In genomic region chr14:26578791-26579191, GRCm38 (mm10) we compare ENCODE assay signal across 8 mouse cellular contexts. TPM values are rescaled to one million over a fixed set of nuclear protein-coding genes. Genes with fewer than 3 reads are reported as not detected.
A peak's percentile ranks its signal among the peaks of the same experiment; 100 is the strongest.
DNase-seq lines count a peak whose midpoint lies in the region; ATAC-seq and TF ChIP-seq lines count a peak whose summit lies in the region.

No protein-coding gene starts in this region.

- H3K4me2 ChIP-seq in heart, embryonic 13.5 days, result peak overlapping the region; percentile 88
- peak overlapping the region; percentile 85; the same call in 1 of the 2 replicates for H3K4me2 ChIP-seq in hindbrain, postnatal 0 days (ENCODE audit: low read depth, low read length)

- H3K9me3 ChIP-seq in heart, embryonic 13.5 days, result no peaks in the 10 kb centered on the region
- no peaks in the 10 kb centered on the region for H3K9me3 ChIP-seq in embryonic facial prominence, embryonic 10.5 days
- no peaks in the 10 kb centered on the region for H3K9me3 ChIP-seq in hindbrain, postnatal 0 days (ENCODE audit: low read length)
- H3K9me3 ChIP-seq in megakaryocyte, embryonic 14.5 days, result no peaks in the 10 kb centered on the region; the same call in 1 of the 2 replicates

- no peak overlapping the region; the same call in 1 of the 2 replicates for H3K27ac ChIP-seq in heart, embryonic 13.5 days (replicated peaks)
- H3K27ac ChIP-seq in embryonic facial prominence, embryonic 10.5 days (replicated peaks), result no peak overlapping the region
- no peak overlapping the region for H3K27ac ChIP-seq in hindbrain, postnatal 0 days

- ATAC-seq in heart, embryonic 13.5 days (ENCODE audit: extremely low read depth, insufficient number of reproducible peaks, low FRiP score, low TSS enrichment), result no peak
- peak; percentile 48; the same call in 1 of the 2 replicates for ATAC-seq in hindbrain, postnatal 0 days

- peak overlapping the region; percentile 86 for H3K4me3 ChIP-seq in heart, embryonic 13.5 days
- H3K4me3 ChIP-seq in embryonic facial prominence, embryonic 10.5 days, result peak overlapping the region; percentile 95
- peak overlapping the region; percentile 91 for H3K4me3 ChIP-seq in hindbrain, postnatal 0 days (ENCODE audit: low read length)
- H3K4me3 ChIP-seq in megakaryocyte, embryonic 14.5 days (replicated peaks), result peak overlapping the region; percentile 98

- peaks cover 23% of the 10 kb centered on the region for H3K4me1 ChIP-seq in heart, embryonic 13.5 days
- H3K4me1 ChIP-seq in embryonic facial prominence, embryonic 10.5 days, result peaks cover 13% of the 10 kb centered on the region
- H3K4me1 ChIP-seq in hindbrain, postnatal 0 days (ENCODE audit: insufficient read depth, low read length), result no peaks in the 10 kb centered on the region
- H3K4me1 ChIP-seq in megakaryocyte, embryonic 14.5 days, result peaks cover 31% of the 10 kb centered on the region

- 43% methylated on average over 6 of the region's 6 CpGs for WGBS in heart, embryonic 13.5 days
- WGBS in embryonic facial prominence, embryonic 10.5 days, result 79% methylated on average over 6 of the region's 6 CpGs
- WGBS in hindbrain, postnatal 0 days, result 73% methylated on average over 6 of the region's 6 CpGs

- no peak overlapping the region; the same call in 1 of the 2 replicates for H3K9ac ChIP-seq in heart, embryonic 13.5 days
- no peak overlapping the region for H3K9ac ChIP-seq in hindbrain, postnatal 0 days (replicated peaks; ENCODE audit: low read length)

- peaks cover 9% of the 10 kb centered on the region for H3K36me3 ChIP-seq in heart, embryonic 13.5 days
- H3K36me3 ChIP-seq in embryonic facial prominence, embryonic 10.5 days (replicated peaks), result peaks cover 12% of the 10 kb centered on the region
- H3K36me3 ChIP-seq in hindbrain, postnatal 0 days (ENCODE audit: insufficient read depth, low read length), result no peaks in the 10 kb centered on the region
- peaks cover 17% of the 10 kb centered on the region for H3K36me3 ChIP-seq in megakaryocyte, embryonic 14.5 days (replicated peaks; ENCODE audit: low read length)

- H3K27me3 ChIP-seq in heart, embryonic 13.5 days (replicated peaks), result no peaks in the 10 kb centered on the region
- H3K27me3 ChIP-seq in embryonic facial prominence, embryonic 10.5 days (replicated peaks; ENCODE audit: low read depth, poor library complexity, severe bottlenecking), result no peaks in the 10 kb centered on the region
- H3K27me3 ChIP-seq in hindbrain, postnatal 0 days (ENCODE audit: insufficient read depth, low read length), result no peaks in the 10 kb centered on the region
- H3K27me3 ChIP-seq in megakaryocyte, embryonic 14.5 days (replicated peaks), result no peaks in the 10 kb centered on the region

- DNase-seq in heart, adult 11 months, result no peak
- DNase-seq in embryonic facial prominence, embryonic 10.5 days (ENCODE audit: low spot score), result no peak
- no peak for DNase-seq in hindbrain, postnatal 0 days (ENCODE audit: low spot score)
- DNase-seq in thymus, adult 18-20 months, result no peak
- no peak for DNase-seq in spleen, adult 12 weeks (ENCODE audit: low spot score)
- no peak for DNase-seq in left cerebral cortex, adult 11 months (ENCODE audit: low spot score)

- no peak for TF ChIP-seq CTCF in hindbrain, postnatal 0 days (IDR thresholded peaks at IDR 0.05; ENCODE audit: low read depth)

RNA-seq across cellular contexts. Expression of gene Dennd6a, which starts 5.1 kb away (rescaled TPM):
- 18.4 and 24.1 TPM in 2 replicates for polyA plus RNA-seq in heart, embryonic 13.5 days (2015; fragmentation: Nextera tagmentation; extraction: Ambion mirVana)
- polyA plus RNA-seq in embryonic facial prominence, embryonic 10.5 days (2016; fragmentation: Nextera tagmentation; extraction: Ambion mirVana), result 30.5 and 30.7 TPM in 2 replicates
- 23.8 and 33.8 TPM in 2 replicates for total RNA-seq in hindbrain, postnatal 0 days (2014; rRNA removed)
- 13.7 and 14.9 TPM in 2 replicates for polyA plus RNA-seq in hindbrain, postnatal 0 days (2015; fragmentation: Nextera tagmentation; extraction: Ambion mirVana)
- 0.89 and 1.7 TPM in 2 replicates for polyA plus RNA-seq in megakaryocyte, embryonic 14.5 days (2012; ENCODE audit: insufficient read depth, low replicate concordance)

RNA-seq across cellular contexts. Expression of gene Slmap, which starts 44.1 kb away (rescaled TPM):
- polyA plus RNA-seq in heart, embryonic 13.5 days (2015; fragmentation: Nextera tagmentation; extraction: Ambion mirVana), result 98.1 and 101 TPM in 2 replicates
- polyA plus RNA-seq in embryonic facial prominence, embryonic 10.5 days (2016; fragmentation: Nextera tagmentation; extraction: Ambion mirVana), result 15.8 and 16.7 TPM in 2 replicates
- 16.1 and 17.1 TPM in 2 replicates for total RNA-seq in hindbrain, postnatal 0 days (2014; rRNA removed)
- polyA plus RNA-seq in hindbrain, postnatal 0 days (2015; fragmentation: Nextera tagmentation; extraction: Ambion mirVana), result 11.3 and 11.7 TPM in 2 replicates
- 9.8 and 28.2 TPM in 2 replicates for polyA plus RNA-seq in megakaryocyte, embryonic 14.5 days (2012; ENCODE audit: insufficient read depth, low replicate concordance)

RNA-seq across cellular contexts. Expression of gene Arf4, which starts 59.1 kb away (rescaled TPM):
- 440 and 447 TPM in 2 replicates for polyA plus RNA-seq in heart, embryonic 13.5 days (2015; fragmentation: Nextera tagmentation; extraction: Ambion mirVana)
- polyA plus RNA-seq in embryonic facial prominence, embryonic 10.5 days (2016; fragmentation: Nextera tagmentation; extraction: Ambion mirVana), result 501 and 504 TPM in 2 replicates
- 111 and 119 TPM in 2 replicates for total RNA-seq in hindbrain, postnatal 0 days (2014; rRNA removed)
- 385 and 395 TPM in 2 replicates for polyA plus RNA-seq in hindbrain, postnatal 0 days (2015; fragmentation: Nextera tagmentation; extraction: Ambion mirVana)
- 135 and 173 TPM in 2 replicates for polyA plus RNA-seq in megakaryocyte, embryonic 14.5 days (2012; ENCODE audit: insufficient read depth, low replicate concordance)
